ENCODE assay signal across 21 mouse cellular contexts in genomic region chr1:52055947-52056346, GRCm38 (mm10).
DNase-seq lines count a peak whose midpoint lies in the region; ATAC-seq and TF ChIP-seq lines count a peak whose summit lies in the region.
"Had no signal": no experiment of that assay in that cellular context is flagged by ENCODE, and none has a peak within 500 bp of the region (broad histone marks: within the 10 kb centered on the region; RNA-seq: fewer than 3 reads in every experiment).

No protein-coding gene starts in this region.

- H3K27me3 ChIP-seq in hindbrain, postnatal 0 days (ENCODE audit: insufficient read depth, low read length), result no peaks in the 10 kb centered on the region
- H3K27me3 ChIP-seq: embryonic facial prominence, embryonic 13.5 days; embryonic facial prominence, embryonic 15.5 days; forebrain, embryonic 12.5 days had no signal

- no peaks in the 10 kb centered on the region for H3K36me3 ChIP-seq in hindbrain, postnatal 0 days (ENCODE audit: insufficient read depth, low read length)
- H3K36me3 ChIP-seq: embryonic facial prominence, embryonic 13.5 days; embryonic facial prominence, embryonic 15.5 days; forebrain, embryonic 10.5 days; forebrain, embryonic 12.5 days had no signal

- no peak overlapping the region for H3K27ac ChIP-seq in hindbrain, postnatal 0 days
- H3K27ac ChIP-seq: embryonic facial prominence, embryonic 13.5 days; embryonic facial prominence, embryonic 15.5 days; forebrain, embryonic 10.5 days; forebrain, embryonic 12.5 days had no signal

- 88% methylated on average over 4 of the region's 4 CpGs for WGBS in hindbrain, postnatal 0 days

- H3K4me1 ChIP-seq in hindbrain, postnatal 0 days (ENCODE audit: insufficient read depth, low read length), result no peaks in the 10 kb centered on the region
- H3K4me1 ChIP-seq: embryonic facial prominence, embryonic 13.5 days; embryonic facial prominence, embryonic 15.5 days had no signal

- H3K9ac ChIP-seq in hindbrain, postnatal 0 days (replicated peaks; ENCODE audit: low read length), result no peak overlapping the region
- H3K9ac ChIP-seq: embryonic facial prominence, embryonic 13.5 days; embryonic facial prominence, embryonic 15.5 days; forebrain, embryonic 12.5 days had no signal

- no peak overlapping the region for H3K4me2 ChIP-seq in hindbrain, postnatal 0 days (ENCODE audit: low read depth, low read length)
- H3K4me2 ChIP-seq: embryonic facial prominence, embryonic 13.5 days; embryonic facial prominence, embryonic 15.5 days; forebrain, embryonic 12.5 days had no signal

- H3K4me3 ChIP-seq in hindbrain, postnatal 0 days (ENCODE audit: low read length), result no peak overlapping the region
- H3K4me3 ChIP-seq: embryonic facial prominence, embryonic 13.5 days; embryonic facial prominence, embryonic 15.5 days; erythroblast, embryonic 14.5 days; forebrain, embryonic 10.5 days; forebrain, embryonic 12.5 days had no signal

- DNase-seq in induced T-regulatory cell, adult 2 months (ENCODE audit: low read depth), result peak; percentile 50
- DNase-seq in hindbrain, postnatal 0 days (ENCODE audit: low spot score), result no peak
- DNase-seq in gastrocnemius, postnatal 4 days (ENCODE audit: low spot score in 2 of 2), result no peak
- DNase-seq in cerebellum, adult 9-11 months, result no peak
- DNase-seq: adrenal gland, adult 8-10 months; adrenal gland, postnatal 14 days; adrenal gland, postnatal 36 days; cerebellum, adult 11-12 months; cerebellum, adult 2 months; cerebellum, adult 9-10 months; cerebellum, postnatal 14 days; cerebellum, postnatal 36 days; embryo, embryonic 11 days had no signal

- TF ChIP-seq CTCF in hindbrain, postnatal 0 days (IDR thresholded peaks at IDR 0.05; ENCODE audit: low read depth), result no peak

- no peaks in the 10 kb centered on the region for H3K9me3 ChIP-seq in hindbrain, postnatal 0 days (ENCODE audit: low read length)
- H3K9me3 ChIP-seq: embryonic facial prominence, embryonic 13.5 days; embryonic facial prominence, embryonic 15.5 days; forebrain, embryonic 10.5 days; forebrain, embryonic 12.5 days had no signal

- peak; percentile 70 for ATAC-seq in CD4-positive, CD25-positive, alpha-beta regulatory T cell, adult 4 months
- no peak for ATAC-seq in hindbrain, postnatal 0 days
- ATAC-seq: forebrain, embryonic 14.5 days; forebrain, embryonic 16.5 days had no signal
